Mouse (Mus musculus) brain, embryonic 14.5 days (tissue): ENCODE measurements around the gene Cpne8.

Experiments used
- CTCF ChIP-seq: fragments of 200-500 bp; IDR thresholded peaks from 2 replicates; pipeline ENCODE4 v1.5.1; 2012; ENCODE audit warnings: inconsistent platforms, mild to moderate bottlenecking, moderate library complexity, borderline replicate concordance; ENCODE audit not compliant: insufficient read depth, insufficient read length; ENCODE audit errors: extremely low read depth
- POLR2A ChIP-seq: fragments of 200-500 bp; IDR thresholded peaks from 2 replicates; pipeline ENCODE4 v1.6.1; 2012; ENCODE audit warnings: mild to moderate bottlenecking, inconsistent platforms, borderline replicate concordance; ENCODE audit not compliant: poor library complexity, insufficient read depth, insufficient read length, severe bottlenecking; ENCODE audit errors: extremely low read depth

DNA sequence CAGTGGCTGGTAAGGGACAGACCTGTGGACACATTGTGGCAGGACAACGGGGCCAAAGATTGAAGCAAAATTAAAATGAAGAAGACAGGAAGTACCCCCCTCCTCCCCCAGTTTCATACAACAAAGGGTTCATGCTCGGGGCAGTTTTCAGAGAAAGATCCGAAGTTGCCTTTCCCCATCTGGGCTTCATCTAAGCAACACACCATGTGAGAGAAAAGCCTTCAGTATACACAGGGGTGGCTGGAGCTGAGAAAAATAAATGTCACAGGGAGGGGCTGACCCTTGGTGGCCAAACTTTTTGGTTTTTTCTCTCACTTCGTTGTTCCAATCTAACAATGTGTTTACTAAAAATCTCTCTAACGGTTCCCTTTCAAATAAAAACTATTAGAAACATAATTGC lies 135.8 kb downstream of the Cpne8 start:
- TF ChIP-seq CTCF (no peak), POLR2A (no peak)
